Mouse (Mus musculus) T-helper 17 cell (primary cell): ENCODE measurements around the gene Jtb.

Experiments used
- in situ Hi-C, 2 experiments: fragments of 300-600 bp; cut with MboI, MseI; formaldehyde crosslinking; loops; 1 replicate in 1 of 2; 2 replicates in 1 of 2; pipeline ENCODE4 v1.15.1; 2025; ENCODE audit warnings: high pct_unique_total_duplicates in 2 of 2

Gene Jtb

DNA sequence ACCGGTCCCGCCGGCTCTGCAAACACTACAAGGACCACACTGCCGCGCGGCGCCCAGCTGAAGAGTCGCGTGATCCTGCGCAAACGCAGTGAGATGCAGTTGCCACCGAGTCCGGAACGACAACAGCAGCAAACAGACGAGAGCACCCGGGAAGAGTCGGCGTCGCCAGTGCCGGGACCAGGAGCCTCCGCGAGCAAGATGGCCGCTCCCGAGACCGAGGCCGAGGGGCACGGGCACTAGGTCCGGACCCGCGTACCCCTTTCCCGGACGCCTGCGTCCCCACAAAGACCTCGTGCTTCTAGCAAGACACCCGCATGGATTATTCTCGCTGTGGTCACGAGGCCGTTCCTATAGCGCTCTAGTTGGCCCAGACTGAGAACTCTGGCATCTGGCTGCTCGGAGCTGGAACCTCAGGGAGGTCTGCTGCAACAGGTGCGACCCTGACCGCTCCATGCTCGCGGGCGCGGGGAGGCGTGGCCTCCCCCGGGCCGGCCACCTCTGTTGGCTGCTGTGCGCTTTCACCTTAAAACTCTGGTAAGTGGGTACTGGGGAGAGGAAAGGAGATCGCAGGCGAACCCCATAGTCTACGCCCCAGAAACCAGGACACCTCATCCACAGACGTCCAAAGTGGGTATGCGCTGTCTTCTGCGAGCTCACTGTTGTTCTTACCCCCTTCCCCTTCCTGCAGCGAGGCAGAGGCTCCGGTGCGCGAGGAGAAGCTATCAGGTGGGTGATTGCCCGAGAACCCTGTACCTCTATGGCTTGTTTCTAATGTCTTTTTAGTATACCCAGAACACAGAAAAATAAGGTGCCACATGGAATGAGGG is at the start of gene Jtb:
Gene Jtb, plus strand, starts transcription at position 91 of the 827 bp plus-strand sequence.
- in situ Hi-C loops = no loop called here

DNA sequence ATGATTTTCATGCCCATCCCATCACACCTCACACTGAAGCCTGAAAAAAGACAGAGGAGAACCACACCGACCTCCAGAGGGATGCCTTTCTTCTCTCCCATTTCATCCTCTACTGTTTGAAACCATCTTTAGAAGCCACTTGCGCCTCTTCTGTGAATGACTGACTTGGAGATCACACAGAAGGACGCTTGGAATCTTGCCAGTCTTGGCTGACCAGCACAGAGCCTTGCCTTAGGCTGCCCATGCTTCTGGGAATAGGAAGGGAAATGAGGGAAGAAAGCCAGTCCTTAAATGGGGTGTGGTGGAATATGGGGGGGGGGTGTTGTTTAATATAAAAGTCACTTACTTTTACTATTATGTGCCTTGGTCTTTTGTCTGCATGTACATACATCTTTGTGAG is 47.8 kb upstream of the Jtb start:
- in situ Hi-C loops = no loop called here

- in situ Hi-C loops = no loop called here
Measured at GRCm38 (mm10) chr3:90190859-90191510, 40.4 kb upstream of the Jtb start.

GRCm38 (mm10) chr3:90194759-90195158 is 36.6 kb upstream of the Jtb start:
- in situ Hi-C loops = no loop called here

DNA sequence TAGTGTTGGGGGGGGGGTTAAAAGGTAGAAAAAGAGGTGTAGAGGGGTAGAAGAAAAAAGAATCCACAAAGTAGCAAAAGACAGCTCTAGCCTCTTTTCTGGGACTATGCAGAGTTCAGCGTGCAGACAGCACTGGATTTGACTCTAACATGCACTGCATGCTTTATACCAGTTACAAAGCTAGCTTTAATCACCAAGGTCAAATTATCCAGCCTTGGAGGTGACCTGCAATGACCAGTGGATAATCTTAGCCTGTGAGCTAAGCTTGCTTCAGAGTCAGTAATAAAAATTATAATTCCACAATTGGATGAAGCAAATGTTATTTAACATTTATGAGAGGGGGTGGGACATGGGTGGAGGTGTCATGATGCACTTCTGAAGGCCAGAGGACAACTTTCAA is 35.8 kb upstream of the Jtb start:
- in situ Hi-C loops = no loop called here

- in situ Hi-C loops = no loop called here
Measured at GRCm38 (mm10) chr3:90197548-90197947, 33.8 kb upstream of the Jtb start.

DNA sequence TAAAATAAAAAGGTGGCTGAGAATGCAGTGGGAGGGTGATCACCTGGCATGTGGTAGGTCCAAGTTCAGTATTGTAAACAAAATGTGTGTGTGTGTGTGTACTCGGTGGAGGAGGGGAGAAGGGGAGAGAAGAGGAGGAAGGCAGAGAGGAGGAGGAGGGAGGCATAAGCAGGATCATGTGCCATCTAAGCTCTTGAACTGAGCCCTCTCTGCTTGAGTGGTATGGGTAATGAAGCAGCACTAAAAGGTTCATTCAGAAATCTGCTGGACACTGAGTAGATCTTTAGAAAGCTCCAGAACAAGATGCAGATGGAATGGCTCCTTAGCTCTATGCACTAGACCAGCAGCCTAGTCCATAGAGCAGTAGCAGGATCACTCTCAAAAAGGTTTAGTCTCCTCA is 28.5 kb upstream of the Jtb start:
- in situ Hi-C loops = no loop called here

- in situ Hi-C loops = no loop called here
Measured at GRCm38 (mm10) chr3:90203619-90204018, 27.8 kb upstream of the Jtb start.

DNA sequence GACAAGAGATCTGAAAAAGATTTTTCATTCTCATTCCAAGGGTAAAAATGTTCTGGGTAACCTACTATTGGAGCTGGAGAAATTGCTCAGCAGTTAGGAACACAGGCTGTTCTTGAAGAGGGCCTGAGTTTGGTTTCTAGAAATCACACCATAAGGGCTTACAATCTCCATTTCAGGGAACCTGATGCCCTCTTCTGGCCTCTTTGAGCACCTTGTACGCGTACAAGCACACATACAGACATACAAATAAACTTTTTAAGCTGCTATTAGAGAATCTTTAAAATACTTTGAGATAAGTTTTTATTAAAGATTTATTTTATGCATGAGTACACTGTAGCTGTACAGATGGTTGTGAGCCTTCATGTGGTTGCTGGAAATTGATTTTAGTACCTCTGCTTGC is 26.8 kb upstream of the Jtb start:
- in situ Hi-C loops = no loop called here

DNA sequence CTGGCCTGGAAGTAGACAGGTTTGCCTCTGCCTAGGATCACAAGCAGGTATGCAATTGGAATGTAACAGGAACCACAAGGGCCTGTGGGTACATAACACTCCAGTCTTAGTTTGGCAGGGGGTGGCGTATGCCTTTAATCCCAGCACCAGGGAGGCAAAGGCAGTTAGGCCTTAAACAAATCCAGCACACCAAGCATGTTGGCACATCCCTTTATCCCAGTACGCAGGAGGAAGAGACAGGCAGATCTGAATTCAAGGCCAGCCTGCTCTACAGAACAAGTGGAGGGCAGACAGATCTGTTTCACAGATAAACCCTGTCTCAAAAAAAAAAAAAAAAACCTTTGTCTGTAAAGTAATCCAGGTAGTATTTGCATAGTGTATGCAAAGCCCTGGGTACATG is 22.7 kb upstream of the Jtb start:
- in situ Hi-C loops = no loop called here

- in situ Hi-C loops = no loop called here
Measured at GRCm38 (mm10) chr3:90209908-90210566, 21.4 kb upstream of the Jtb start.

DNA sequence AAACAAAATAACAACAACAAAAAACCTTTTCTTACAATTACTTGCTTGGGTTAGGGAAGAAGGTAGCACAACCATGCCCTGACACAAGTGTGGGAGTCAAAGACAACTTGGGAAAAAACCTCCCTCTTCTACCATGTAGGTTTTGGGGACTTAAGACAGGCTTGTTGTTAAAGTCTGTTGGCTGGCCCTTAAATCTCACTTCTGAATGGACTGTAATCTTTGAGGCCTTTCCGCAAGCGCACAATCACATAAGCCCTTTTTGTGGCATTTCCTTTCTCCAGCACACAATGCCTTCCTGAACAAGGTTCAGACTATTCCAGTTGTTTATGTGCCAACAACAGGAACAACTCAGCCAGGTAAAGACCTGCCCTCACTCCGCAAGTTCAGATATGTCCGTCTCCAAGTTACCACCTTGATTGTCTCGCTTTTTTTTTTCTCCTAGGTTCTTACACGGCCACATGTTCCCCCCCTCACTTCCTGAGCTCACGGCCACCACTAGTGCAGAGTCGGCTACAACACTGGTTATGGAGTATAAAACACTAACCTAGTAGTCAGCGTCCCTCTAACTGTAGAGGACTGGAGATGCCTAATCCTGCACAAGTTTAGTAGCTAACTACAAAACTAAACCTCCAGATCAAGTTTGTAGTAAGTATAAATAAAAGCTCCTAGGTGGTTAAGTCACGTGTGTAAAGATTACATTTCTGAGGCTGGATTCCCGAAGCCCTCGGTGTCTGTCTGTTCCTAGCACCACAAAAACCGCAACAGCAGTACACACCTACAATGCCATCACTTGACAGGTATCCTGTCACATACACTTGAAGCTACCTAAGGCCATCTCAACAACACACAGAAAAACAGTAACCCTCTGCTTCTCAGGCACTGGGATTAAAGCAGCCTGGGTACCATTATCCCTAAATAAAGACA is 19.7 kb upstream of the Jtb start:
- in situ Hi-C loops = no loop called here

- in situ Hi-C loops = no loop called here
Measured at GRCm38 (mm10) chr3:90212723-90213122, 18.7 kb upstream of the Jtb start.

- in situ Hi-C loops = no loop called here
Measured at GRCm38 (mm10) chr3:90213377-90213866, 18.0 kb upstream of the Jtb start, which contains the start of the genes Rps27 and Rab13. TSS of gene Rps27 (minus strand) at chr3:90213651. TSS of gene Rab13 (plus strand) at chr3:90213695.

GRCm38 (mm10) chr3:90213956-90214684 is 17.3 kb upstream of the Jtb start:
- in situ Hi-C loops = no loop called here

DNA sequence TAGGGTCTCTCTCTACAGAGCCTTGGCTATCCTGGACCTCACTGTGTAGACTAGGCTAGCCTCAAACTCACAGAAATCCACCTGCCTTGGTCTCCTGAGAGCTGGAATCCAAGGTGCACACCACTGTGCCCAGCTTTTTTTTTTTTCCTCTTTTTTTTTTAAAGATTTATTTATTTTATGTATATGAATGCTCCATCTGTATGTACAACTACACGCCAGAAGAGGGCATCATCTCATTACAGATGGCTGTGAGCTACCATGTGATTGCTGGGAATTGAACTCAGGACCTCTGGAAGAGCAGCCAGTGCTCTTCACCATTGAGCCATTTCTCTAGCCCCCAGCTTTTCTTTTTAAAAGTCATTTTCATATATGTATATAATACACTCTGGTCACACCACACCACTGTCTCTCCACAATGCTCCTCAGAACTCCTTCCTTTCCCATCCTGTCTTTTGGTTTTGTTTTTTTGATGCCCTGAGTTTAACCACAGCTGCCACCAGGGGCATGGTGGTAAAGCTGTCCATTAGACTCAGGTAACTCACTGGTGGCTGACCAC is 15.5 kb upstream of the Jtb start:
- in situ Hi-C loops = no loop called here

DNA sequence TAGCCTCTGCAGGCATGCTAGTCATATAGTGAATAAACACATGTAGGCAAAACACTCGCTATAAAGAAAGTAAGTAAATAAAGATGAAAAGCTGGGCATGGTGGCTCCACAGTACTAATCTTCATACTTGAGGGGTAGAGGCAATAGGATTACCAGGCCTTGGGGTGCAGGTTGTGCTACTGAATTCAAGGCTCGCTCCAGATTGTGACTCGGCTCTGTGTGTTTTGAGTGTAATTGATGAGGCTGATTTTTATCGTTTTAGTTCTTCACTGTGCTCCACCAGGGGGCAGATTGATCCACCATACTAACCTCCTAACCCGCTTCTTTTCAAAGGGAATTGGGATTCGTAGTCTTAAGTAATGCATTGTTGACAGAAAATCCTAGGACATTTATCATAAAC is 11.3 kb upstream of the Jtb start:
- in situ Hi-C loops = loop anchor here (5.0 kb wide), 2 partner anchors 152 to 157 kb away; no protein-coding TSS in a partner anchor

DNA sequence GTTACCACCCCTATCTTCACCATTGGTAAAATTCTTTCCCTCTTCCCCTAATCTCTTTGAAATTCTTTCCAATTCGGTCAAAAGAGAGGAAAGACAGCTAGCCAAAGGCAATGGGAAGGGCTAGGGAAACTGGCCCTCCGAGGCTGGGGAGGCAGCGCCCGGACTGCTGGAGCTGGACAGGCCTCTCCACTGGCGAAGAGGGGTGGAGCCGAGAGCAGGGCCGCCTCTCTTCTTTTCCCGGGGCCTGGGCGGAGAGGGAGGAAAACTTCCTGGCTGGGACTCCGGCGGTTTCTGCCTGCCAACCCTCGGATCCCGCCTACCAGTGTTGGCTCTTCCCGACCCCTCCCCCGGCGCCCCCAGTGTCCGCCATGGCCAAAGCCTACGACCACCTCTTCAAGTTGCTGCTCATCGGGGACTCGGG is 10.9 kb upstream of the Jtb start:
- in situ Hi-C loops = loop anchor here (5.0 kb wide), 2 partner anchors 152 to 157 kb away; no protein-coding TSS in a partner anchor

GRCm38 (mm10) chr3:90221123-90221522 is 10.3 kb upstream of the Jtb start:
- in situ Hi-C loops = loop anchor here (5.0 kb wide), 2 partner anchors 151 to 156 kb away; no protein-coding TSS in a partner anchor

- in situ Hi-C loops = loop anchor here (5.0 kb wide), 2 partner anchors 150 to 155 kb away; no protein-coding TSS in a partner anchor
Measured at GRCm38 (mm10) chr3:90222455-90222854, 8.9 kb upstream of the Jtb start.
